Mouse (Mus musculus): ENCODE measurements around the gene Rhobtb1. TPM values are rescaled to one million over a fixed set of nuclear protein-coding genes. Genes with fewer than 3 reads are reported as not detected.

The Rhobtb1 gene
- polyA plus RNA-seq, 1 experiment from 2014 or later = 26.1 TPM

- 96% methylated on average over 10 of the region's 10 CpGs for WGBS
- Histone ChIP-seq H3K4me2 (ENCODE audit: low read length) (no peak overlapping the region), H3K9me3 (ENCODE audit: control insufficient read depth, low read length) (no peaks in the 10 kb centered on the region), H3K4me1 (replicated peaks; ENCODE audit: control insufficient read depth, insufficient read depth, low read length) (peaks cover 9% of the 10 kb centered on the region), H3K27me3 (replicated peaks; ENCODE audit: control insufficient read depth, insufficient read depth, low read length) (no peaks in the 10 kb centered on the region), H3K36me3 (ENCODE audit: control insufficient read depth, insufficient read depth, low read length) (peaks cover 8% of the 10 kb centered on the region), H3K9ac (ENCODE audit: low read length) (no peak overlapping the region), H3K4me3 (ENCODE audit: low read depth, low read length) (no peak overlapping the region), H3K27ac (ENCODE audit: low read depth) (no peak overlapping the region)
- DNase-seq (ENCODE audit: low spot score) (peak; percentile 42), ATAC-seq (replicated peaks; ENCODE audit: low FRiP score, low TSS enrichment, low read depth) (no peak)
These were observed 58.8 kb downstream of the Rhobtb1 start for GRCm38 (mm10) chr10:69210006-69210405.

GRCm38 (mm10) chr10:69210659-69211058 lies 59.4 kb downstream of the Rhobtb1 start:
- DNase-seq (ENCODE audit: low spot score) (no peak), ATAC-seq (replicated peaks; ENCODE audit: low FRiP score, low TSS enrichment, low read depth) (no peak)
- no peak overlapping the region for H3K27ac ChIP-seq (ENCODE audit: low read depth)
- 82% methylated on average over 5 of the region's 5 CpGs for WGBS
- H3K9ac ChIP-seq (ENCODE audit: low read length) = no peak overlapping the region
- H3K4me2 ChIP-seq (ENCODE audit: low read length) = no peak overlapping the region
- no peak overlapping the region for H3K4me3 ChIP-seq (ENCODE audit: low read depth, low read length)
- H3K27me3 ChIP-seq (replicated peaks; ENCODE audit: control insufficient read depth, insufficient read depth, low read length) = no peaks in the 10 kb centered on the region
- H3K4me1 ChIP-seq (replicated peaks; ENCODE audit: control insufficient read depth, insufficient read depth, low read length) = peaks cover 9% of the 10 kb centered on the region
- no peaks in the 10 kb centered on the region for H3K9me3 ChIP-seq (ENCODE audit: control insufficient read depth, low read length)
- peaks cover 11% of the 10 kb centered on the region for H3K36me3 ChIP-seq (ENCODE audit: control insufficient read depth, insufficient read depth, low read length)

- WGBS = 45% methylated on average over 8 of the region's 8 CpGs
- Histone ChIP-seq H3K27me3 (replicated peaks; ENCODE audit: control insufficient read depth, insufficient read depth, low read length) (no peaks in the 10 kb centered on the region), H3K9ac (ENCODE audit: low read length) (peak overlapping the region; percentile 98), H3K4me3 (ENCODE audit: low read depth, low read length) (peak overlapping the region; percentile 82), H3K36me3 (ENCODE audit: control insufficient read depth, insufficient read depth, low read length) (peaks cover 20% of the 10 kb centered on the region), H3K4me1 (replicated peaks; ENCODE audit: control insufficient read depth, insufficient read depth, low read length) (peaks cover 9% of the 10 kb centered on the region), H3K4me2 (ENCODE audit: low read length) (peak overlapping the region; percentile 51), H3K9me3 (ENCODE audit: control insufficient read depth, low read length) (no peaks in the 10 kb centered on the region), H3K27ac (ENCODE audit: low read depth) (peak overlapping the region; percentile 99)
- peak; percentile 61 for DNase-seq (ENCODE audit: low spot score)
- no peak for ATAC-seq (replicated peaks; ENCODE audit: low FRiP score, low TSS enrichment, low read depth)
These were observed 60.3 kb downstream of the Rhobtb1 start for GRCm38 (mm10) chr10:69211560-69211959.

GRCm38 (mm10) chr10:69211976-69212375 lies 60.7 kb downstream of the Rhobtb1 start:
- ATAC-seq (replicated peaks; ENCODE audit: low FRiP score, low TSS enrichment, low read depth) = 0 out of 2 replicates have a peak, but pooled peaks have one; percentile 21
- H3K27me3 ChIP-seq (replicated peaks; ENCODE audit: control insufficient read depth, insufficient read depth, low read length) = no peaks in the 10 kb centered on the region
- H3K27ac ChIP-seq (ENCODE audit: low read depth) = peak overlapping the region; percentile 99
- H3K4me2 ChIP-seq (ENCODE audit: low read length) = peak overlapping the region; percentile 51
- peak overlapping the region; percentile 98 for H3K9ac ChIP-seq (ENCODE audit: low read length)
- 3% methylated on average over 14 of the region's 14 CpGs for WGBS
- peaks cover 24% of the 10 kb centered on the region for H3K36me3 ChIP-seq (ENCODE audit: control insufficient read depth, insufficient read depth, low read length)
- H3K4me1 ChIP-seq (replicated peaks; ENCODE audit: control insufficient read depth, insufficient read depth, low read length) = peaks cover 9% of the 10 kb centered on the region
- H3K4me3 ChIP-seq (ENCODE audit: low read depth, low read length) = peak overlapping the region; percentile 82
- peak; percentile 85 for DNase-seq (ENCODE audit: low spot score)
- H3K9me3 ChIP-seq (ENCODE audit: control insufficient read depth, low read length) = no peaks in the 10 kb centered on the region

- Histone ChIP-seq H3K9ac (ENCODE audit: low read length) (peak within 1 kb of the TSS; percentile 98), H3K4me3 (ENCODE audit: low read depth, low read length) (peak within 1 kb of the TSS; percentile 82), H3K4me1 (replicated peaks; ENCODE audit: control insufficient read depth, insufficient read depth, low read length) (peaks cover 9% of the 10 kb centered on the region), H3K27ac (ENCODE audit: low read depth) (peak within 1 kb of the TSS; percentile 99), H3K36me3 (ENCODE audit: control insufficient read depth, insufficient read depth, low read length) (peaks cover 32% of the 10 kb centered on the region), H3K4me2 (ENCODE audit: low read length) (peak within 1 kb of the TSS; percentile 51), H3K9me3 (ENCODE audit: control insufficient read depth, low read length) (no peaks in the 10 kb centered on the region), H3K27me3 (replicated peaks; ENCODE audit: control insufficient read depth, insufficient read depth, low read length) (no peaks in the 10 kb centered on the region)
- WGBS = under 1% methylated on average over 79 of the region's 84 CpGs
- DNase-seq (ENCODE audit: low spot score) (peak; percentile 93), ATAC-seq (replicated peaks; ENCODE audit: low FRiP score, low TSS enrichment, low read depth) (peak; percentile 89)
These were observed 61.6 kb downstream of the Rhobtb1 start, which contains the start of gene A930033H14Rik for GRCm38 (mm10) chr10:69212542-69213440. A930033H14Rik (minus strand) TSS chr10:69213098.

- peak overlapping the region; percentile 98 for H3K9ac ChIP-seq (ENCODE audit: low read length)
- H3K27me3 ChIP-seq (replicated peaks; ENCODE audit: control insufficient read depth, insufficient read depth, low read length) = no peaks in the 10 kb centered on the region
- peaks cover 9% of the 10 kb centered on the region for H3K4me1 ChIP-seq (replicated peaks; ENCODE audit: control insufficient read depth, insufficient read depth, low read length)
- H3K27ac ChIP-seq (ENCODE audit: low read depth) = peak overlapping the region; percentile 99
- WGBS = 0% methylated on average over 21 of the region's 21 CpGs
- H3K4me2 ChIP-seq (ENCODE audit: low read length) = peak overlapping the region; percentile 51
- peak; percentile 85 for DNase-seq (ENCODE audit: low spot score)
- H3K9me3 ChIP-seq (ENCODE audit: control insufficient read depth, low read length) = no peaks in the 10 kb centered on the region
- H3K36me3 ChIP-seq (ENCODE audit: control insufficient read depth, insufficient read depth, low read length) = peaks cover 38% of the 10 kb centered on the region
- peak overlapping the region; percentile 82 for H3K4me3 ChIP-seq (ENCODE audit: low read depth, low read length)
- peak; percentile 78 for ATAC-seq (replicated peaks; ENCODE audit: low FRiP score, low TSS enrichment, low read depth)
These were observed 62.2 kb downstream of the Rhobtb1 start for GRCm38 (mm10) chr10:69213451-69213877.

GRCm38 (mm10) chr10:69213986-69214385 lies 62.8 kb downstream of the Rhobtb1 start:
- DNase-seq (ENCODE audit: low spot score) = no peak
- H3K4me2 ChIP-seq (ENCODE audit: low read length) = peak overlapping the region; percentile 51
- no peaks in the 10 kb centered on the region for H3K27me3 ChIP-seq (replicated peaks; ENCODE audit: control insufficient read depth, insufficient read depth, low read length)
- H3K36me3 ChIP-seq (ENCODE audit: control insufficient read depth, insufficient read depth, low read length) = peaks cover 43% of the 10 kb centered on the region
- peak overlapping the region; percentile 99 for H3K27ac ChIP-seq (ENCODE audit: low read depth)
- 6% methylated on average over 5 of the region's 5 CpGs for WGBS
- no peak for ATAC-seq (replicated peaks; ENCODE audit: low FRiP score, low TSS enrichment, low read depth)
- peaks cover 9% of the 10 kb centered on the region for H3K4me1 ChIP-seq (replicated peaks; ENCODE audit: control insufficient read depth, insufficient read depth, low read length)
- peak overlapping the region; percentile 98 for H3K9ac ChIP-seq (ENCODE audit: low read length)
- H3K9me3 ChIP-seq (ENCODE audit: control insufficient read depth, low read length) = no peaks in the 10 kb centered on the region
- H3K4me3 ChIP-seq (ENCODE audit: low read depth, low read length) = peak overlapping the region; percentile 82

GRCm38 (mm10) chr10:69217127-69217690 lies 66.0 kb downstream of the Rhobtb1 start:
- ATAC-seq (replicated peaks; ENCODE audit: low FRiP score, low TSS enrichment, low read depth) (no peak), DNase-seq (ENCODE audit: low spot score) (no peak)
- Histone ChIP-seq H3K4me2 (ENCODE audit: low read length) (no peak overlapping the region), H3K36me3 (ENCODE audit: control insufficient read depth, insufficient read depth, low read length) (peaks cover 51% of the 10 kb centered on the region), H3K4me3 (ENCODE audit: low read depth, low read length) (no peak overlapping the region), H3K9ac (ENCODE audit: low read length) (no peak overlapping the region), H3K27ac (ENCODE audit: low read depth) (no peak overlapping the region), H3K9me3 (ENCODE audit: control insufficient read depth, low read length) (no peaks in the 10 kb centered on the region), H3K4me1 (replicated peaks; ENCODE audit: control insufficient read depth, insufficient read depth, low read length) (peaks cover 3% of the 10 kb centered on the region; the same call in 1 of the 2 replicates), H3K27me3 (replicated peaks; ENCODE audit: control insufficient read depth, insufficient read depth, low read length) (no peaks in the 10 kb centered on the region)
- WGBS = 95% methylated on average over 4 of the region's 4 CpGs

Measured in intestine, embryonic 14.5 days (tissue).